Mouse (Mus musculus): ENCODE measurements around the gene Lkaaear1. TPM values are rescaled to one million over a fixed set of nuclear protein-coding genes. Genes with fewer than 3 reads are reported as not detected.

The Lkaaear1 gene
- polyA plus RNA-seq, 1 experiment from 2014 or later: not detected

GRCm38 (mm10) chr2:181679951-181680715 lies 18.1 kb downstream of the Lkaaear1 start, which contains the start of gene Tcea2:
Gene Tcea2 (plus strand): TSS chr2:181680310.
- under 1% methylated on average over 69 of the region's 69 CpGs for WGBS
- Histone ChIP-seq H3K4me3 (peak within 1 kb of the TSS; percentile 76), H3K27me3 (ENCODE audit: low read depth, poor library complexity, severe bottlenecking) (no peaks in the 10 kb centered on the region), H3K4me1 (peaks cover 41% of the 10 kb centered on the region), H3K9me3 (replicated peaks) (no peaks in the 10 kb centered on the region), H3K27ac (peak within 1 kb of the TSS; percentile 93), H3K36me3 (peaks cover 12% of the 10 kb centered on the region; the same call in 1 of the 2 replicates)
- peak; percentile 86 for DNase-seq (ENCODE audit: low spot score)

DNA sequence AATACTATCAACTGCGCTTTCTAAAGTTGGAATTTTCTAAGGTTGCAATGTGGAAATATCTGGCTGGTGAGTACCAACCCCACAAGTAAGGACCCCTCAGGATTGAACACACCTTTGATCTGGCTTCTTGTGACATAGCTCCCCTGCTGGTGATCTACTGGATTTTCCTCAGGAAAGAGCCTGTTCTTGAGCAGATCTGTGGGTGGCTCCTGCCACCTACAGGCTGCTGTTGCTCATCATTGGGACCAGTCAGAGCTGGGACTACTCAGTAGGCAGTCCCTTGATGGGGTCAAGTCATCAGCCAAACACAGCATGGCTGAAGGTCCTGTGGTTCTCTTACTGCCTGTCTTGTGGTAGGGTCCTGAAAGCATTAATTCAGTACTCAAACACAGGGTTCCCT lies 19.5 kb downstream of the Lkaaear1 start:
- WGBS: 50% methylated on average over 1 of the region's 1 CpGs
- Histone ChIP-seq H3K27me3 (ENCODE audit: low read depth, poor library complexity, severe bottlenecking) (peaks cover 9% of the 10 kb centered on the region), H3K36me3 (0 out of 2 replicates have a peak, but pooled peaks cover 5% of the 10 kb centered on the region), H3K9me3 (replicated peaks) (no peaks in the 10 kb centered on the region), H3K27ac (no peak overlapping the region), H3K4me1 (peaks cover 54% of the 10 kb centered on the region), H3K4me3 (no peak overlapping the region)
- DNase-seq (ENCODE audit: low spot score): peak; percentile 70

DNA sequence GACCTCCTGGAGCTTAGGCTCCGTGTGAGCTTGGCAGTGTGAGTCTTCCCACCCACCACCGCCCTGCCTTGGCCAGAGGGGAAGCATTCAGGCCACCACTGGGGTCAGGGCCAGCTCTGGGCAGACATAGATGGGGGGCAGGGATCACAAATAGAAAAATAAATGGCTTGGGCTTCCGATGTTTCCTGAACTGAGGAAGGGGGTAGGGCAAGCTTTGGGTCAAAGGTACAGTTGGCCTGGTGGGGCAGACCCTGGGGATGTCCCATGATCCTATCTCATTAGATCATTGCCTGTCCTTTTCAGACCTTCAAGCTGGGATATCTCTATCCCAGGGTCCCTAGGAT lies 20.5 kb downstream of the Lkaaear1 start:
- Histone ChIP-seq H3K27ac (peak overlapping the region; percentile 85; the same call in 1 of the 2 replicates), H3K27me3 (ENCODE audit: low read depth, poor library complexity, severe bottlenecking) (peaks cover 20% of the 10 kb centered on the region)

GRCm38 (mm10) chr2:181677096-181677754 lies 21.0 kb downstream of the Lkaaear1 start:
- Histone ChIP-seq H3K4me3 (no peak overlapping the region), H3K4me1 (peaks cover 62% of the 10 kb centered on the region), H3K27ac (peak overlapping the region; percentile 85), H3K9me3 (replicated peaks) (no peaks in the 10 kb centered on the region), H3K27me3 (ENCODE audit: low read depth, poor library complexity, severe bottlenecking) (peaks cover 25% of the 10 kb centered on the region), H3K36me3 (no peaks in the 10 kb centered on the region)
- no peak for DNase-seq (ENCODE audit: low spot score)
- WGBS: 65% methylated on average over 5 of the region's 5 CpGs

More for the DNA sequence above, 20.5 kb downstream of the Lkaaear1 start:
- H3K36me3 ChIP-seq: 0 out of 2 replicates have a peak, but pooled peaks cover 1% of the 10 kb centered on the region
- no peaks in the 10 kb centered on the region for H3K9me3 ChIP-seq (replicated peaks)
- peaks cover 62% of the 10 kb centered on the region for H3K4me1 ChIP-seq
- no peak overlapping the region for H3K4me3 ChIP-seq
- 62% methylated on average over 3 of the region's 3 CpGs for WGBS
- DNase-seq (ENCODE audit: low spot score): no peak

DNA sequence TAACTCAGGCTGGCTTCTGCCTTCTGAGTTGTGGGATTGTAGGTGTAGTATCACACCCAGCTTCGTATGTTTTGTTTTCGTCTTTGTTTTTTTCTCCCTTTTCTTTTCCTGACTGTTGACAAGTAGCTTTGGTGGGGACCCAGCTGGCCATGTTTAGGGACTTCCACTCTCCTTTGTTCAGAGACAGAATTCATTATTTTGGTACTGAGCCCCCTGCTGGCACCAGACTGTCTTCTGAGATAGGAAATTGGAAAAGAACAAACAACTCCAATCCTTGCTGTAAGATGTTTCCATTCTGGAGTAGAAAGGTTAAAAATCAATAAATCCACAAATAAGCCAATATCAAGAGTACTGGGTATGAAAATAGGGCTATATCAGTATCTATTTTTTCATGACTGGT lies 21.8 kb downstream of the Lkaaear1 start:
- H3K27me3 ChIP-seq (ENCODE audit: low read depth, poor library complexity, severe bottlenecking): peaks cover 33% of the 10 kb centered on the region
- DNase-seq (ENCODE audit: low spot score): no peak
- no peak overlapping the region for H3K4me3 ChIP-seq
- H3K9me3 ChIP-seq (replicated peaks): no peaks in the 10 kb centered on the region
- no peaks in the 10 kb centered on the region for H3K36me3 ChIP-seq
- WGBS: 77% methylated on average over 2 of the region's 2 CpGs
- H3K27ac ChIP-seq: peak overlapping the region; percentile 85
- peaks cover 66% of the 10 kb centered on the region for H3K4me1 ChIP-seq

DNA sequence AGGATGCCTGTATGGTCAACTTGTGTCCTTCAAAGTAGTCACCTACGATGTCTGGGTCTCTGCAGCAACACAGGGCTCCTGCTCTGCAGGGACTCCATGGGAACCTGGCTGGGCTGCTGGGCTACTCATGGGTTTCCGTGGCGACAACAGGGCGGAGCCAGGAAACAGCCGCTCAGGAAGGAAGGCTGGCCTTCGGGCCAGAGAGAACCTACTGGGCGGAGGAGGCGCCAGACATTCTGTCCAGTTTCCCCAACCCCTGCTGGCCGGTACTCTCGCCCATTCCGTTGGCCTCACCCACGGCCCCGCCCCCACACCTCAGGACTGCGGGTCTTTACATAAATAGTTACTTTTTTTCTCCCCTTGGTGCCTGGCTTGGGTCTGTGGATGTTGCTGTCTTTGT lies 22.8 kb downstream of the Lkaaear1 start:
- H3K27me3 ChIP-seq (ENCODE audit: low read depth, poor library complexity, severe bottlenecking): peaks cover 42% of the 10 kb centered on the region

GRCm38 (mm10) chr2:181674934-181675333 lies 23.3 kb downstream of the Lkaaear1 start:
- Histone ChIP-seq H3K36me3 (no peaks in the 10 kb centered on the region), H3K27ac (peak overlapping the region; percentile 85), H3K27me3 (ENCODE audit: low read depth, poor library complexity, severe bottlenecking) (peaks cover 48% of the 10 kb centered on the region), H3K4me3 (peak overlapping the region; percentile 42; the same call in 1 of the 2 replicates), H3K4me1 (peaks cover 72% of the 10 kb centered on the region), H3K9me3 (replicated peaks) (no peaks in the 10 kb centered on the region)
- 77% methylated on average over 4 of the region's 4 CpGs for WGBS
- no peak for DNase-seq (ENCODE audit: low spot score)

More for the DNA sequence above, 22.8 kb downstream of the Lkaaear1 start:
- Histone ChIP-seq H3K4me3 (peak overlapping the region; percentile 42), H3K36me3 (no peaks in the 10 kb centered on the region), H3K27ac (peak overlapping the region; percentile 85), H3K4me1 (peaks cover 69% of the 10 kb centered on the region), H3K9me3 (replicated peaks) (no peaks in the 10 kb centered on the region)
- DNase-seq (ENCODE audit: low spot score): peak; percentile 72
- WGBS: under 1% methylated on average over 14 of the region's 14 CpGs

- H3K4me3 ChIP-seq: no peak overlapping the region
- peak overlapping the region; percentile 46; the same call in 1 of the 2 replicates for H3K27ac ChIP-seq
- H3K4me1 ChIP-seq: peaks cover 61% of the 10 kb centered on the region
- H3K9me3 ChIP-seq (replicated peaks): no peaks in the 10 kb centered on the region
- H3K36me3 ChIP-seq: no peaks in the 10 kb centered on the region
- H3K27me3 ChIP-seq (ENCODE audit: low read depth, poor library complexity, severe bottlenecking): peaks cover 62% of the 10 kb centered on the region
- 79% methylated on average over 1 of the region's 1 CpGs for WGBS
- no peak for DNase-seq (ENCODE audit: low spot score)
Measured at GRCm38 (mm10) chr2:181673501-181673900, 24.7 kb downstream of the Lkaaear1 start.

DNA sequence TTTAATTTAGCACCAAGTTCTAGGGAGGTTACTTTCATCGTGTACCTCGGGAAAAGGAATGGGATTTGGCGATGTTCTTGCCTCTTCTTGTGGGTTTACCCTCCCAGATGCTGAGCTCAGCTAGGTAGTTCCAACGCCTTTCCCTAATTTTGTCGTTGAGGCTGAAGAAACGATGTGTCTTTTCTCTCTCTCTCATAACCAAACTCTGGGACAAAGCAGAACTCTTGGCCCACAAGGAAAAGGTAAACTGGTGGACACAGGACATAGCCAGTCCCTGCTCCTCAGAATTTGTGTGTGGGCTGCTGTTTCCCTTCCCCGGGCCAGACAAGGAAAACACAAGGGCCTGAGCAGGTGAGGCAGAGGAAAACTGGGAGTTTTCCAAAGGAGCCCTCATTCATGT lies 26.3 kb downstream of the Lkaaear1 start:
- no peak overlapping the region for H3K27ac ChIP-seq
- H3K27me3 ChIP-seq (ENCODE audit: low read depth, poor library complexity, severe bottlenecking): peaks cover 77% of the 10 kb centered on the region
- no peaks in the 10 kb centered on the region for H3K36me3 ChIP-seq
- H3K4me3 ChIP-seq: peak overlapping the region; percentile 52; the same call in 1 of the 2 replicates
- 23% methylated on average over 7 of the region's 7 CpGs for WGBS
- peaks cover 58% of the 10 kb centered on the region for H3K4me1 ChIP-seq
- no peak for DNase-seq (ENCODE audit: low spot score)
- no peaks in the 10 kb centered on the region for H3K9me3 ChIP-seq (replicated peaks)

DNA sequence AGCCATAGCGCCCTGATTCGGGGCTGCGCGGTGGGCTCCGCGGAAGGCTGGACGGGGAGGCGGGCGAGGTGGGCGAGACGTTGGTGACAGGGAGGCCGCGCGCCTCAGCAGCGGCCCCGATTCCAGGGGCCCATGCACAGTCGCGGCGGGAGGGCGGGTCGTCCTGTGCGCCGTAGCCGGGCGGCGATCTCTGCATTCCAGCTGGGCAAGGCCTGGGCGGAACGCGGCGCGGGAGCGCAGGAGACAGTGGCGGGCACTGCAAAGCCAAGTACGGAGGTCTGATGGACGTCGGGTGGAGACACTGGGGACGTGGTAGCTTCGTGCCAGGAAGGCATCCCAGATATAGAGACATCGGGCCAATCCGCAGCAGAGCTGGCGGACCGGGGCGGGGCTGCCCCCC lies 26.9 kb downstream of the Lkaaear1 start, which contains the start of gene Sox18:
Gene Sox18 (minus strand): TSS at position 315 of the 400 bp plus-strand sequence.
- peaks cover 80% of the 10 kb centered on the region for H3K27me3 ChIP-seq (ENCODE audit: low read depth, poor library complexity, severe bottlenecking)
- under 1% methylated on average over 43 of the region's 43 CpGs for WGBS
- peaks cover 52% of the 10 kb centered on the region for H3K4me1 ChIP-seq
- H3K27ac ChIP-seq: peak within 1 kb of the TSS; percentile 80
- no peak for DNase-seq (ENCODE audit: low spot score)
- no peaks in the 10 kb centered on the region for H3K36me3 ChIP-seq
- no peaks in the 10 kb centered on the region for H3K9me3 ChIP-seq (replicated peaks)
- H3K4me3 ChIP-seq: peak within 1 kb of the TSS; percentile 52

DNA sequence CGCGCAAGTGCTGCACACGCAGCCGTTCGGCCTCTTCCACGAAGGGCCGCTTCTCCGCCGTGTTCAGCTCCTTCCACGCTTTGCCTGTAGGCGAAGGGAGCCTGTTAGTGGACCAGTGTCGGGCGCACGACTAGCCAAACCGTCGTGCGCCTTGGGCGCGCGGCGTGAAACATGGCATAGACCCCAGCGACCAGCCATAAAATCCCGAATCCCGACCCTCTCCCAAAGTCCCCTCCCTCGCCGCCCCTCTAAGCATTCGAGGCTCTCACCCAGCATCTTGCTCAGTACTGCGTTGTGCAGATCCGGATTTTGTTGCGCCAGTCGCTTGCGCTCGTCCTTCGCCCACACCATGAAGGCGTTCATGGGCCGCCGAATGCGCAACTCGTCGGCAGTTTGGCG lies 27.3 kb downstream of the Lkaaear1 start:
- peak overlapping the region; percentile 80 for H3K27ac ChIP-seq
- peaks cover 80% of the 10 kb centered on the region for H3K27me3 ChIP-seq (ENCODE audit: low read depth, poor library complexity, severe bottlenecking)
- WGBS: under 1% methylated on average over 41 of the region's 41 CpGs

GRCm38 (mm10) chr2:181670285-181670912 lies 27.8 kb downstream of the Lkaaear1 start:
- Histone ChIP-seq H3K36me3 (no peaks in the 10 kb centered on the region), H3K4me1 (peaks cover 43% of the 10 kb centered on the region), H3K9me3 (replicated peaks) (no peaks in the 10 kb centered on the region), H3K4me3 (peak overlapping the region; percentile 52), H3K27ac (peak overlapping the region; percentile 80), H3K27me3 (ENCODE audit: low read depth, poor library complexity, severe bottlenecking) (peaks cover 80% of the 10 kb centered on the region)
- 2% methylated on average over 55 of the region's 56 CpGs for WGBS
- peak; percentile 61 for DNase-seq (ENCODE audit: low spot score)

More for the DNA sequence above, 27.3 kb downstream of the Lkaaear1 start:
- H3K9me3 ChIP-seq (replicated peaks): no peaks in the 10 kb centered on the region
- peak; percentile 72 for DNase-seq (ENCODE audit: low spot score)
- H3K36me3 ChIP-seq: no peaks in the 10 kb centered on the region
- H3K4me1 ChIP-seq: peaks cover 48% of the 10 kb centered on the region
- H3K4me3 ChIP-seq: peak overlapping the region; percentile 52
